ENCODE assay signal across 11 mouse cellular contexts in the genomic region with DNA sequence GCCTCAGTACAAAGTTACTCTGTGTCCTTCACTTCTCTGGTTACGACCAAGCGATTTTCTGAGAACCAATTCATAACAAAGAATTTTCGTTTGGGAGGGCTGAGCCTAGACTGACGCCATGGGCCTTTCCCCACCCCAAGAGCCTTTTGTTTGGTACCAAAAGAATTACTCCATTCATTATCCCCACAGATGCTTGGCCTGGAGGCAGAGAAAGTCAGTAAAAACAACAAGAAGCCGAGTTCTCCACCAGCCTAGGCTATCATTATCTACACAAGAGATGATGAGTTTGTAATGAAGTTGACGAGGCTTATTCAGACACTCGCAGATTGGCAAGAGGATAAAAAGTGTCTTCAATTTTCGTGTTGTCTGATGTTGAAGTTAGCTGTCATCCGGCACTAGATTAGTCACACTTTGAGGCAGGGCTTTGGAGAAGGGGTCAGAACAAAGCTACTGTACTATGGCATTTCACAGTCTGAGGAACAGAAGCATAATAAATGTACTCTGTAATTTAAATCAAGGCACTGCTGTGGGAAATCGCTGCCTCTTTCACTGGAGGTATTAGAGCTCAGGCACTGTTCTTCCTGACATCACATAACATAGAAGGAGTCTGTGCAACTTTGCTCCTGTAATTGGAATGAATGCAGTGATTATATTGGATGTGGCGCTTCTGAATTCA.
DNase-seq lines count a peak whose midpoint lies in the region; ATAC-seq lines count a peak whose summit lies in the region.
"Had no signal": no experiment of that assay in that cellular context is flagged by ENCODE, and none has a peak within 500 bp of the region (broad histone marks: within the 10 kb centered on the region; RNA-seq: fewer than 3 reads in every experiment).

No protein-coding gene starts in this region.

- no peak overlapping the region for H3K4me3 ChIP-seq in midbrain, embryonic 12.5 days

- H3K36me3 ChIP-seq in midbrain, embryonic 12.5 days: no peaks in the 10 kb centered on the region
- H3K36me3 ChIP-seq: G1E had no signal

- peak; percentile 97 for DNase-seq in Muller cell, postnatal 12 days (ENCODE audit: inconsistent ontology term)
- DNase-seq in embryo, embryonic 10 days (ENCODE audit: low spot score): peak; percentile 41
- peak; percentile 23 for DNase-seq in forelimb bud, embryonic 11.5 days (ENCODE audit: low read depth, low spot score)
- DNase-seq in testis, postnatal 14 days (ENCODE audit: low spot score): no peak
- DNase-seq in thymus, postnatal 4 days: no peak
- DNase-seq in thymus, postnatal 10 days (ENCODE audit: low spot score in 2 of 2): no peak
- no peak for DNase-seq in urinary bladder, adult 2 months (ENCODE audit: low spot score)
- DNase-seq: gastrocnemius, postnatal 25 days had no signal

- H3K9ac ChIP-seq in midbrain, embryonic 12.5 days (replicated peaks): no peak overlapping the region

- H3K27me3 ChIP-seq in midbrain, embryonic 12.5 days: no peaks in the 10 kb centered on the region

- H3K4me1 ChIP-seq in midbrain, embryonic 12.5 days: peaks cover 26% of the 10 kb centered on the region

- no peaks in the 10 kb centered on the region for H3K9me3 ChIP-seq in midbrain, embryonic 12.5 days

- ATAC-seq in midbrain, embryonic 12.5 days (ENCODE audit: low FRiP score, low read depth): peak; percentile 91

- H3K27ac ChIP-seq in midbrain, embryonic 12.5 days (replicated peaks): peak overlapping the region; percentile 76
- H3K27ac ChIP-seq: macrophage had no signal

- peak overlapping the region; percentile 13; the same call in 1 of the 2 replicates for H3K4me2 ChIP-seq in midbrain, embryonic 12.5 days (replicated peaks)

- WGBS in midbrain, embryonic 12.5 days: 13% methylated on average over 11 of the region's 11 CpGs

Comparison
In these comparisons a context has a peak if more than half of its experiments do, and no peak if none do; other contexts are left out.
1. DNase-seq: peak in Muller cell, postnatal 12 days (single experiment), embryo, embryonic 10 days (single experiment) and forelimb bud, embryonic 11.5 days (single experiment); none in testis, postnatal 14 days (single experiment), thymus, postnatal 4 days (single experiment), thymus, postnatal 10 days (0 of 2) and urinary bladder, adult 2 months (single experiment).